21 mouse cellular contexts compared by ENCODE assay signal in genomic region chr3:102467121-102467520, GRCm38 (mm10). TPM values are rescaled to one million over a fixed set of nuclear protein-coding genes. Genes with fewer than 3 reads are reported as not detected.
"Had no signal": no experiment of that assay in that cellular context is flagged by ENCODE, and none has a peak within 500 bp of the region (broad histone marks: within the 10 kb centered on the region; RNA-seq: fewer than 3 reads in every experiment).

No protein-coding gene starts in this region.

- H3K36me3 ChIP-seq: limb, embryonic 10.5 days; limb, embryonic 12.5 days; limb, embryonic 13.5 days; limb, embryonic 15.5 days; liver, embryonic 12.5 days; liver, embryonic 13.5 days; liver, embryonic 15.5 days; lung, embryonic 15.5 days; midbrain, embryonic 10.5 days; midbrain, embryonic 12.5 days; midbrain, embryonic 13.5 days; midbrain, embryonic 15.5 days; neural tube, embryonic 12.5 days had no signal

- H3K4me3 ChIP-seq: limb, embryonic 10.5 days; limb, embryonic 12.5 days; limb, embryonic 13.5 days; limb, embryonic 15.5 days; liver, embryonic 12.5 days; liver, embryonic 13.5 days; liver, embryonic 15.5 days; lung, embryonic 15.5 days; midbrain, embryonic 10.5 days; midbrain, embryonic 12.5 days; midbrain, embryonic 13.5 days; midbrain, embryonic 15.5 days; myocyte; neural tube, embryonic 12.5 days had no signal

- ATAC-seq: liver, embryonic 12.5 days; liver, postnatal 0 days; lung, postnatal 0 days had no signal

- H3K9me3 ChIP-seq: limb, embryonic 10.5 days; limb, embryonic 12.5 days; limb, embryonic 13.5 days; limb, embryonic 15.5 days; liver, embryonic 12.5 days; liver, embryonic 13.5 days; liver, embryonic 15.5 days; lung, embryonic 15.5 days; midbrain, embryonic 10.5 days; midbrain, embryonic 12.5 days; midbrain, embryonic 13.5 days; midbrain, embryonic 15.5 days; neural tube, embryonic 12.5 days had no signal

- H3K4me1 ChIP-seq: liver, embryonic 12.5 days; liver, embryonic 13.5 days; liver, embryonic 15.5 days had no signal

- DNase-seq: liver, embryonic 13.5 days had no signal

RNA-seq across cellular contexts. Expression of gene Ngf, which starts 2.6 kb away (rescaled TPM):
- total RNA-seq: megakaryocyte progenitor cell, adult 5-6 weeks; megakaryocyte-erythroid progenitor cell, adult 5-6 weeks; monocyte, adult 5-6 weeks had no signal
- polyA plus RNA-seq: liver, embryonic 11.5 days; macrophage had no signal
